Mouse (Mus musculus) MEL (cell line): ENCODE results near the gene Hoxb7.

ENCODE experiments used
- BHLHE40 ChIP-seq: IDR thresholded peaks from 2 replicates; pipeline ENCODE4 v1.6.1; 2012; ENCODE audit warnings: low read depth, mild to moderate bottlenecking, inconsistent platforms, low read length, improper control_type of control experiment, borderline replicate concordance
- CTCF ChIP-seq, 3 experiments: IDR thresholded peaks in 2 of 3; conservative IDR thresholded peaks in 1 of 3; 2 replicates each; pipeline ENCODE4 v1.5.1; 2011 to 2012; ENCODE audit warnings: low read length in 3 of 3, low read depth in 2 of 3, mild to moderate bottlenecking in 2 of 3, improper control_type of control experiment in 1 of 3, inconsistent platforms in 1 of 3, mixed read lengths in 1 of 3, moderate library complexity in 1 of 3; ENCODE audit not compliant: control insufficient read depth in 1 of 3, insufficient read depth in 1 of 3, poor library complexity in 1 of 3, severe bottlenecking in 1 of 3
- GABPA ChIP-seq: IDR thresholded peaks from 2 replicates; pipeline ENCODE4 v1.6.1; 2012; ENCODE audit warnings: low read depth, mild to moderate bottlenecking, inconsistent platforms, low read length, improper control_type of control experiment, moderate library complexity
- HCFC1 ChIP-seq: IDR thresholded peaks from 2 replicates; pipeline ENCODE4 v1.6.1; 2012; ENCODE audit warnings: low read depth, mild to moderate bottlenecking, inconsistent platforms, low read length, improper control_type of control experiment, moderate library complexity
- MAFK ChIP-seq: IDR thresholded peaks from 2 replicates; pipeline ENCODE4 v1.6.1; 2011; ENCODE audit warnings: low read depth, mild to moderate bottlenecking, low read length, improper control_type of control experiment, borderline replicate concordance
- MEF2A ChIP-seq: IDR thresholded peaks from 2 replicates; pipeline ENCODE4 v1.6.1; 2014; ENCODE audit warnings: low read depth, mild to moderate bottlenecking, inconsistent platforms, low read length, improper control_type of control experiment; ENCODE audit not compliant: poor library complexity, insufficient replicate concordance, severe bottlenecking; ENCODE audit errors: extremely low read depth
- MYC ChIP-seq: IDR thresholded peaks from 2 replicates; pipeline ENCODE4 v1.6.1; 2011; ENCODE audit warnings: low read depth, mild to moderate bottlenecking, low read length, improper control_type of control experiment, moderate library complexity
- POLR2AphosphoS5 ChIP-seq: IDR thresholded peaks from 2 replicates; pipeline ENCODE4 v1.6.1; 2012; ENCODE audit warnings: low read depth, borderline replicate concordance, mild to moderate bottlenecking, inconsistent platforms, low read length, moderate library complexity, mixed read lengths
- SIN3A ChIP-seq: IDR thresholded peaks from 2 replicates; pipeline ENCODE4 v1.6.1; 2012; ENCODE audit warnings: low read length, improper control_type of control experiment, inconsistent platforms
- TAL1 ChIP-seq: IDR thresholded peaks from 2 replicates; pipeline ENCODE4 v1.6.1; 2012; ENCODE audit warnings: mild to moderate bottlenecking, inconsistent platforms, low read length, moderate library complexity, mixed read lengths

DNA sequence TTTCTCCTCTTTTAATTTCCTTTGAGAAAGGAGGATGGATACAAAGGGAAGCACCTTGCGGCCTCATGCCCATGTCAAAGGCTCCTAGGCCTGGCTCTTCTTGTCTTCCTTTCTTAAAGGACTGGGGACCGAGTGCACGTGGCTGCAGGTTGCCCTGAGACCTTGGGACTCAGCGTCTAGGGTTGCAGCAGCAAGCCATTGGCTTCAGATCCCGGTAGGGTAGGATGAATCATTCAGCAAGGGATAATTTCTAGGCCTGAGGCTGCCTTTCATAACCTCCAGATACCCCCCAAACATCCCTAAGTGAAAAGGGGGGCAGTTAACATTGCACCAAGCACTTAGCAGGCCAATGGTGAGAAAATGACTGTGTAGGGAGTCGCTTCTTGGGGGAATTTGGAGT lies 24.7 kb downstream of the Hoxb7 start:
- TF ChIP-seq BHLHE40 (no peak), TAL1 (no peak), SIN3A (no peak), MAFK (no peak), MYC (no peak), GABPA (no peak), CTCF (IDR thresholded peaks at IDR 0.05 in 2 of 3, conservative IDR thresholded peaks at IDR 0.05 in 1 of 3; ENCODE audit: control insufficient read depth in 1 of 3, insufficient read depth in 1 of 3, low read depth in 2 of 3, low read length in 3 of 3, poor library complexity in 1 of 3, severe bottlenecking in 1 of 3) (no peak), MEF2A (no peak), HCFC1 (no peak), POLR2AphosphoS5 (no peak)
